Mouse (Mus musculus) ES-E14 (cell line): ENCODE results near the gene Kctd20.

ENCODE experiments used
- CHD2 ChIP-seq: IDR thresholded peaks from 2 replicates; pipeline ENCODE4 v1.6.1; 2014; ENCODE audit warnings: mild to moderate bottlenecking, low read depth, low read length, inconsistent platforms
- HCFC1 ChIP-seq: IDR thresholded peaks from 2 replicates; pipeline ENCODE4 v1.6.1; 2012; ENCODE audit warnings: low read length, inconsistent platforms, borderline replicate concordance; ENCODE audit not compliant: insufficient read depth
- MAFK ChIP-seq: IDR thresholded peaks from 2 replicates; pipeline ENCODE4 v1.6.1; 2014; ENCODE audit warnings: mild to moderate bottlenecking, low read depth, low read length, inconsistent platforms; ENCODE audit not compliant: insufficient read depth
- ZC3H11A ChIP-seq: IDR thresholded peaks from 2 replicates; pipeline ENCODE4 v1.6.1; 2012; ENCODE audit warnings: low read depth, mild to moderate bottlenecking, inconsistent platforms, low read length, borderline replicate concordance
- ZNF384 ChIP-seq: IDR thresholded peaks from 2 replicates; pipeline ENCODE4 v1.6.1; 2012; ENCODE audit warnings: low read depth, low read length, inconsistent platforms

- TF ChIP-seq ZC3H11A (no peak), ZNF384 (no peak), MAFK (no peak), CHD2 (no peak), HCFC1 (no peak)
Measured at GRCm38 (mm10) chr17:28928004-28928403, 23.7 kb upstream of the Kctd20 start.
